Mouse (Mus musculus) kidney, adult 2 months (tissue): Measurements from ENCODE around the gene Slc23a4.

Experiments used
- CTCF ChIP-seq: fragments of 200-500 bp; conservative IDR thresholded peaks from 2 replicates; pipeline ENCODE4 v1.5.1; 2011; ENCODE audit warnings: low read depth, mild to moderate bottlenecking, control low read depth, low read length, moderate library complexity, mixed read lengths; ENCODE audit not compliant: insufficient read depth, insufficient read length
- POLR2A ChIP-seq: fragments of 200-500 bp; IDR thresholded peaks from one replicate; pipeline ENCODE4 v1.6.1; 2011; ENCODE audit warnings: low read depth, low read length, control low read depth

GRCm38 (mm10) chr6:34959131-34959530 is 29.1 kb downstream of the Slc23a4 start:
- TF ChIP-seq CTCF = no peak
- no peak for TF ChIP-seq POLR2A
